Mouse (Mus musculus): Measurements from ENCODE around the gene Sugct. TPM values are rescaled to one million over a fixed set of nuclear protein-coding genes. Genes with fewer than 3 reads are reported as not detected.

Gene Sugct
- polyA plus RNA-seq, 1 experiment: not detected

DNA sequence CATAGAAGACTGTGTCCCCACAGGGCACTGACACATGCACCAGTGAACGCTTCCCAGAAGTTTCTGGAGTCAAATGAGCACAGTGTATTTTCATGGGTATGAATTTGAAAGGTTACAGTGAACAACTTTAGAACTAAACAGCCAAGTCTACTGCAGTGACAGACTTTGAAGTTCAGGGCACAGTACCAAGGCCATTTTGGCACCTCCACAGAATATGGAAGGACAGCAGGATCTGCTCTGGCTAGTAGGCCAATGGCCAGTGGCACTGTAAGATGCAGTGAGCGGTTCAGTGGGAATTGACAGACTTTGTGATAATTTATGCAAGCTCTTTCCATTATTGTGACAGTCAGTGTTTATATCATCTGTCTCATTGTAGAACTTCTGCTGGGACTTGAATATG, 724.1 kb downstream of the Sugct start:
- no peaks in the 10 kb centered on the region for H3K36me3 ChIP-seq (ENCODE audit: control insufficient read depth)
- TF ChIP-seq GATA1 (IDR thresholded peaks at IDR 0.05; ENCODE audit: low read length): no peak
- no peaks in the 10 kb centered on the region for H3K27me3 ChIP-seq (ENCODE audit: control insufficient read depth)
- no peaks in the 10 kb centered on the region for H3K4me1 ChIP-seq (ENCODE audit: control insufficient read depth)
- no peaks in the 10 kb centered on the region for H3K9me3 ChIP-seq (ENCODE audit: control insufficient read depth, low read length)
- no peak overlapping the region for H3K4me3 ChIP-seq (replicated peaks)

DNA sequence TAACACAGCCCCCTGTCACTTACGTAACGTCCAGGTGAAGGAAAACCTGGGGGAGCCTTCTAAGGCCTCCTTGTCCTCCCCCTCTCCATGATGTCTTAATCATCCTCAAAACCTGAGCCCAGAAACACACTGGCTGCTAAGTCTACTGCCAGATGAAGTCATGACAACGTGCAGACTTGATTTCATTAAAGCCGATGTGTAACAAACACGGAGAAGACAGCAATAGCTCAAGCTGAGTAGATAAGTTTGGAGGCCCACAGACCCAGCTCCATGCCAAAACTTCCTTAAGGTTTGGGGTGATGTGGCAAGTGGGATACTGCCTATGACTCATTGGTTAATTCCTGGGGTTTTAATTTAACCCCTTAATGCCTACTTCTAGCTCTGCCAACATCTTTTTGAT, 726.4 kb downstream of the Sugct start:
- Histone ChIP-seq H3K9me3 (ENCODE audit: control insufficient read depth, low read length) (no peaks in the 10 kb centered on the region), H3K4me3 (replicated peaks) (no peak overlapping the region), H3K4me1 (ENCODE audit: control insufficient read depth) (no peaks in the 10 kb centered on the region), H3K27me3 (ENCODE audit: control insufficient read depth) (no peaks in the 10 kb centered on the region), H3K36me3 (ENCODE audit: control insufficient read depth) (no peaks in the 10 kb centered on the region)
- no peak for TF ChIP-seq GATA1 (IDR thresholded peaks at IDR 0.05; ENCODE audit: low read length)
- TF ChIP-seq TAL1 (IDR thresholded peaks at IDR 0.05; ENCODE audit: low read length): no peak

DNA sequence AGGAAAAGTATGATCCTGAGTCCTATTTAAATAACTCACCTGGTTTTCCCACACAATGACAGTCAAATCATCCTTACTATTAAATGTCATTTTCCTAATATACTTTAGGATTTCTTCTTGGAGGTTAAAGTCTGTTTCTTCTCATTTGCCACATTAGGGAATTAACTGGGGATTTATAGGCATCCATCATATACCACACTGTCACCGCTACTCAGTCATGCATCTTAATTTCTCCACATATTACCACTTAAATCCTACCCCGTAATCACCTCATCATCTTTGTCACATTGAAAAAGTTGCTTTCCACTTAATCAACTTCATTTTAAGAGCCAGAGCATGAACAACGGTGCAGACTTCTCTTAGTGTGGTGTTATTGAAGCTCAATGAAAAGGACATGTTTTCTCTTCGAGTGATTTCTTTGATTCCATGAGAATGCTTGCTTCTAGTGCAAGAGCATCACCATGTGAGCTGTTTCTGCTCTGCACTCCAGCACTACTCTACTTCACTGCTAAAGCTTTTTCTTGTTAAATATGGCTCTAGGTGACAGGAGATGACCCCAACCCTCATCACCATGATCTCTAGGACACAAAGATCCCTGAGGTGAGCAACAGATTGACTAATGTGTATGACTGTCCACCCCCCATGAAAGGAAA, 730.4 kb downstream of the Sugct start:
- TF ChIP-seq GATA1 (IDR thresholded peaks at IDR 0.05; ENCODE audit: low read length): no peak
- TF ChIP-seq TAL1 (IDR thresholded peaks at IDR 0.05; ENCODE audit: low read length): no peak
- no peaks in the 10 kb centered on the region for H3K36me3 ChIP-seq (ENCODE audit: control insufficient read depth)
- no peaks in the 10 kb centered on the region for H3K9me3 ChIP-seq (ENCODE audit: control insufficient read depth, low read length)
- H3K4me3 ChIP-seq (replicated peaks): no peak overlapping the region
- H3K4me1 ChIP-seq (ENCODE audit: control insufficient read depth): no peaks in the 10 kb centered on the region
- no peaks in the 10 kb centered on the region for H3K27me3 ChIP-seq (ENCODE audit: control insufficient read depth)

DNA sequence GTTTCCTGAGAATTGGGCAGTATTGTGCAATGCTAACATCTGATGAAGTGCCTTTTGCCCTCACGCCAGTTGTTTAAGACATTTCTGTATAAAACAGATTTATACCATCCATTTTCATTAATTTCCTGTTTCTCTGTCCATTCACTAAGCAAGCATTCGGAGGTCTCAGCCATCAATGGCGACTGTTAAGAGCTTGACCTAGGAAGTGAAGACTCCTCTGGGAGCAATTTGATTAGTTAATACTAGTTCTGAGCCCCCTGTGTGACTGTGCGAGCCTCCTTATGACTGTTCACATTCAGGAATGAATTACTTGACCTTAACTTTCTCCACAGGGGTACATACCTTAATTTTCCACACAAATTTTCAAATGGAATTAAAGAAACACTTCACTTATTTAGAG, 743.3 kb downstream of the Sugct start:
- H3K9me3 ChIP-seq (ENCODE audit: control insufficient read depth, low read length): no peaks in the 10 kb centered on the region
- H3K4me3 ChIP-seq (replicated peaks): no peak overlapping the region
- no peaks in the 10 kb centered on the region for H3K36me3 ChIP-seq (ENCODE audit: control insufficient read depth)
- H3K27me3 ChIP-seq (ENCODE audit: control insufficient read depth): no peaks in the 10 kb centered on the region
- no peaks in the 10 kb centered on the region for H3K4me1 ChIP-seq (ENCODE audit: control insufficient read depth)
- TF ChIP-seq TAL1 (IDR thresholded peaks at IDR 0.05; ENCODE audit: low read length) (no peak), GATA1 (IDR thresholded peaks at IDR 0.05; ENCODE audit: low read length) (no peak)

DNA sequence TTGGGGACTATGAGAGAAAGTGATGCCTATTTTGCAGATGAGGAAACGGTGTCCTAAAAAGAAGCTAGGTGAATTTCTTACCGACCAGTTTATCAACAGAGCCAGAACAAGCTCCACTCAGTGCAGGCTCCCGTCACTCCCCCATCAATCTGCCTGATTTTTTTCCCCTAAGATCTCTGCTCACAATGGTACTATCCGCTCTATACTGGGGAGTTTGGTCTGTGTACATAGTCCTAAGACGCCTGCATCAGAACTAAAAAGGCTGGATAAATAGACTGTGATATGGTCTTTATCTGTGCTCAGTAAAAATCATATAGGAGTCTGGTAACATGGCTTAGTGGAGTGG, 755.9 kb downstream of the Sugct start:
- Histone ChIP-seq H3K27me3 (ENCODE audit: control insufficient read depth) (no peaks in the 10 kb centered on the region), H3K36me3 (ENCODE audit: control insufficient read depth) (no peaks in the 10 kb centered on the region), H3K4me1 (ENCODE audit: control insufficient read depth) (no peaks in the 10 kb centered on the region), H3K9me3 (ENCODE audit: control insufficient read depth, low read length) (peaks cover 2% of the 10 kb centered on the region; the same call in 1 of the 2 replicates), H3K4me3 (replicated peaks) (no peak overlapping the region)
- no peak for TF ChIP-seq TAL1 (IDR thresholded peaks at IDR 0.05; ENCODE audit: low read length)
- TF ChIP-seq GATA1 (IDR thresholded peaks at IDR 0.05; ENCODE audit: low read length): no peak

DNA sequence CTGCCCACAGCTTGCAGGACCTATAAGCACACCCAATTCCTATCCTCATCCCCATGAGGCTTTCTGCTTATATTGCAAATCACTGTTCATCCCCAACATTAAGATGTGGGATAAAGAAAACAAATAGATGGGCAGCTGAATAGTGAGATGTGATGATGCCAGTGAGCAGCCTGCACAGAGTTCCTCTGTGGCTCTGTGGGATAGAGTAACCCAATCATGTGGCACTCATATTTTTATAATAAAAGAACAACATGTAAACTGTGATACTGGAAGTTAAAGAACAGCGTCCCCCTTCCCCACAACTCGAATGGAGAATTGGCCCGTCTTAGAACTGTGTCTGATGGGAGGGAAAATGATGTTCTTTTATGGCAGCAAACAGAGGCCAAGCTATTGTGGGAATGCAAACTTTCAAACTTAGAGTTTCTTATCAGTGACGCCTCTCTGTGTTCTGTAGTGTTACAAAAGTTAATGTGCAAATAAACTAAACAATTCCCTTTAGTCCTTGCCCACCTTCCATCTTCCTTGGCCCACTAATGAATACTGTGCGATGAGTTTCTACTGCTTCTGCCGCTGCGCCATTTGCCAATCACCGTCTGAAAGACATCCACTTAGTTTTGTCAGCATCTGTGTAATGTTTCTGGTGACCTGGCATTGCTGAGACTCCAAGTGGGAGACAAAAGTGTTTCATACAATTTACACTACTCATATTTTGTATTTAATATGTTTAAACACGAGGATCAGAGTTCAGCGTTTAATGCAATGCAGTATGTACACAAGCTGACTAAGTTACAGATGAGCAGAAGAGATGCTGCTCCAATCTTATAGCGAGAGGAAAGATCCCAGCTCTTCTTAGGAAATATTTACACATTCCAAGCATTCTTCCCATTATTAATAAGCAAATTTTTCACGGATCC, 756.5 kb downstream of the Sugct start:
- Histone ChIP-seq H3K9me3 (ENCODE audit: control insufficient read depth, low read length) (peaks cover 2% of the 10 kb centered on the region; the same call in 1 of the 2 replicates), H3K36me3 (ENCODE audit: control insufficient read depth) (no peaks in the 10 kb centered on the region), H3K4me3 (replicated peaks) (no peak overlapping the region), H3K4me1 (ENCODE audit: control insufficient read depth) (no peaks in the 10 kb centered on the region), H3K27me3 (ENCODE audit: control insufficient read depth) (no peaks in the 10 kb centered on the region)
- no peak for TF ChIP-seq GATA1 (IDR thresholded peaks at IDR 0.05; ENCODE audit: low read length)
- no peak for TF ChIP-seq TAL1 (IDR thresholded peaks at IDR 0.05; ENCODE audit: low read length)

DNA sequence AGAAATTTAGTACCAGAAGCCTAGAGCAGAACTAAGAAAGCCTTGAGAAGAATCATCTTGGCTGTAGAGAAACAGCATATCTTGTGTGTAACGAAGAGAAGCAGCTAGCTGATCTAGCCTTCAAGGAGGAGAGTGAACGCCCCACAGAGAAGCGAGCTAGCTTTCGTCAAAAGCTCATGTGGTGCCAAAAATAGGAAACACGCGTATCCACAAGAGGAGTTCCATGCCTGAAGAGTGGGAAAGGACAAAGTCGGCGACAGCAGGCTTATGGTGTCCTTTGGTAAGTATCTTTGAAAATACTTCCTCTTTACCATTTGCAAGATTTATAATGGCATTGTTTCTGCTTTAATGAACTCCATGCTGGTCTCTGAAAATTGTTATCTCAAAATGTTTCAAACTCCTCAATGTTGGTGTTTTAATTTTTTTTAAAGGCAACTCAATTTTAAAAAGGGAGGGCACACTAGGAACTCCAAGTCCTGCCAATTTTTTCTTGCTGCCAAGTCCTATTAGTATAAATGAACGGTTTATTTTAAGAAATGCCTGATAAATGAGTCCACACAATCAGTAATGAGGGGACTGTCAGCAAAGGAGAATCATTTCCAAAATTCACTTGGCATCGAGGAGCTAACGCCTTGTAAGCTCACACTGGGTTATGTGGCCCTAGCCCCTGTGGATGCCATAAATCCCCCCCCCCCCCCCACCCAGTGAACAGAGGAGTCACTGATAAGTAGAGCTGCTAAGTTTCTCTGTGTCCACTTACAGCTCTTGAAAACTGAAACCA, 757.7 kb downstream of the Sugct start:
- Histone ChIP-seq H3K9me3 (ENCODE audit: control insufficient read depth, low read length) (peaks cover 2% of the 10 kb centered on the region; the same call in 1 of the 2 replicates), H3K36me3 (ENCODE audit: control insufficient read depth) (no peaks in the 10 kb centered on the region), H3K4me3 (replicated peaks) (no peak overlapping the region), H3K4me1 (ENCODE audit: control insufficient read depth) (no peaks in the 10 kb centered on the region), H3K27me3 (ENCODE audit: control insufficient read depth) (no peaks in the 10 kb centered on the region)
- TF ChIP-seq TAL1 (IDR thresholded peaks at IDR 0.05; ENCODE audit: low read length) (no peak), GATA1 (IDR thresholded peaks at IDR 0.05; ENCODE audit: low read length) (no peak)

DNA sequence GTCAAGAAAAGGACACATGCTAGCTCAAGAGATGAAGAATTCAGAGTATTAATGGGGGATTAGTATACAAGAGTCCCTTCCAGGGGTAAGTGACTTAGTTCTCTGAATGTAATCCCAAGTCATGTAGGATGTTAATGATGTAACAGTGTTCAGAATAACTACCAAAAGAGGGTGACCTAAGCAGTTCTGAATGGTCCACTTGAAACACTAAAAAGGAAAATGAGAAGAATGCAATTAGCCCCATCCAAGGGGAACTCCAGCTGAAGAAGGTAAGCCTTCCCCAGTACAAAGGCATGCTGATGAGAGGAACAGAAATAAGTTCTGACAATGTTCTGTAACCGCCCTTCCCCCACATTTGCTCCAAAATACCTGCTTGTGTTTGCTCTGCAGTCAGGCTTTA, 760.3 kb downstream of the Sugct start:
- Histone ChIP-seq H3K27me3 (ENCODE audit: control insufficient read depth) (no peaks in the 10 kb centered on the region), H3K9me3 (ENCODE audit: control insufficient read depth, low read length) (peaks cover 2% of the 10 kb centered on the region; the same call in 1 of the 2 replicates), H3K36me3 (ENCODE audit: control insufficient read depth) (no peaks in the 10 kb centered on the region), H3K4me3 (replicated peaks) (no peak overlapping the region), H3K4me1 (ENCODE audit: control insufficient read depth) (no peaks in the 10 kb centered on the region)
- TF ChIP-seq TAL1 (IDR thresholded peaks at IDR 0.05; ENCODE audit: low read length): no peak
- no peak for TF ChIP-seq GATA1 (IDR thresholded peaks at IDR 0.05; ENCODE audit: low read length)

DNA sequence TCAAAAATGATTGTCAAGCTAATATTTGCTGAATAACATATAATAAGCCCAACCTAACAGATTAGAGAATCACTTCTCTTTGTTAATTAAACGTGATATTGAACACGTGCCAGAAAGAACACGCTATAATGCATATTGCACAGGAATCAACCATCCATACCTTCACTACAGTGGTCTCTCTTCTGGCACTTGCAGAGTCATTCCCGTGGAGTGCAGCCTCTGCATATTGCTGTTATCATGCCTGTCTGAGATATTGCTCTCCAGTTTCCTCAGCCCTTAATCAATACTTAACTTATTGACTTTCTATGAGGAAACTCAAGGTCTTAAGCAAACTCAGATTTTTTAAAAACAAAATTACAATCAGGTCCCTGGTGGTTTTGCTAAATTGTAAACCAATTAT, 761.8 kb downstream of the Sugct start:
- no peak overlapping the region for H3K4me3 ChIP-seq (replicated peaks)
- no peaks in the 10 kb centered on the region for H3K27me3 ChIP-seq (ENCODE audit: control insufficient read depth)
- no peaks in the 10 kb centered on the region for H3K4me1 ChIP-seq (ENCODE audit: control insufficient read depth)
- no peaks in the 10 kb centered on the region for H3K36me3 ChIP-seq (ENCODE audit: control insufficient read depth)
- TF ChIP-seq GATA1 (IDR thresholded peaks at IDR 0.05; ENCODE audit: low read length): no peak
- no peak for TF ChIP-seq TAL1 (IDR thresholded peaks at IDR 0.05; ENCODE audit: low read length)
- H3K9me3 ChIP-seq (ENCODE audit: control insufficient read depth, low read length): no peaks in the 10 kb centered on the region
